Mouse (Mus musculus) urinary bladder, postnatal 14 days (tissue): ENCODE measurements at regions not wholly inside any gene's neighbourhood (a gene's known extent, or its start where the extent isn't known, plus 50 kb on each side); places are given as distances from the start of the nearest gene placed in this dataset.

Experiments
- DNase-seq: peaks from one replicate; pipeline ENCODE4 v3.0.0; 2021; ENCODE audit warnings: low spot score

DNA sequence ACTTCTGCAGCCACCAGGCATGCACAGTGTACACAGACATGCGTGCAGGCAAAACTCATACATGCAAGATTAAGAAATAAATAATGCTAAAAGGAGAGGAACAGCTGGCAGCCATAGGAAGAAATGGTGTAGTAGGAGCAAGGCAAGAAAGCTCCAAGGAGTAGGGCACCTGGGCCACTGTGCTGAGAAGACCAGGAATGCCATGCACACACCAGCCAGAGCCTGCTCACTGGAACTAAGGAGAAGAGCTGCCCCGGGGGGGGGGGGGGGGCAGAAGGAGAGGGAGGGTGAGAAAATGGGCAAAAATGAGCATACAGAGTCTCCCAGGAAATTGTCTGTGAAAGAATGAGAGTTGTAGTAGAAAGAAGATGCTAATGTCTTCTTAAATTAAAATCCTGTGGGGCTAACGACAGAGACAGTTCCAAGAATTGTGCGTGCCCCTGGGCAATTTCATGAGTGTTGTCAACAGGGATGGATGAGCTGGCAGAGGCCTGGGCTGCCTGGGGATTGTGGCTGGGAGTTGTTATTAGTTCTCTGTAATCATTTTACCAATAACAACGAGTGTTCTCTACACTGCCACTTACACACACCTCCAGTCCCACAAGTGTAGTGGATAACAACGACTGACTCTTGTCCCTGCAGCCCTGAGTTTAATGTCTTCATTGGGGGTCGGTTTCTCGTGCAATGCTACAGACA is 54.2 kb upstream of the Syt13 start:
- no peak for DNase-seq
